Mouse (Mus musculus): Measurements from ENCODE around the gene 2610507B11Rik.

Gene 2610507B11Rik

GRCm38 (mm10) chr11:78261380-78262352 is at the start of gene 2610507B11Rik:
2610507B11Rik (plus strand) TSS chr11:78261752.
- DNase-seq (ENCODE audit: extremely low read depth, insufficient read length, low spot score) = peak; percentile 97

- DNase-seq (ENCODE audit: extremely low read depth, insufficient read length, low spot score) = no peak
Measured at GRCm38 (mm10) chr11:78213086-78213817, 48.3 kb upstream of the 2610507B11Rik start.

- DNase-seq (ENCODE audit: extremely low read depth, insufficient read length, low spot score) = no peak
Measured at GRCm38 (mm10) chr11:78215709-78216317, 45.7 kb upstream of the 2610507B11Rik start.

GRCm38 (mm10) chr11:78223586-78223985 is 38.0 kb upstream of the 2610507B11Rik start:
- DNase-seq (ENCODE audit: extremely low read depth, insufficient read length, low spot score) = no peak

GRCm38 (mm10) chr11:78231518-78231917 is 30.0 kb upstream of the 2610507B11Rik start:
- no peak for DNase-seq (ENCODE audit: extremely low read depth, insufficient read length, low spot score)

GRCm38 (mm10) chr11:78240193-78240857 is 21.2 kb upstream of the 2610507B11Rik start:
- DNase-seq (ENCODE audit: extremely low read depth, insufficient read length, low spot score) = no peak

- DNase-seq (ENCODE audit: extremely low read depth, insufficient read length, low spot score) = no peak
Measured at GRCm38 (mm10) chr11:78245261-78245626, 16.3 kb upstream of the 2610507B11Rik start.

GRCm38 (mm10) chr11:78245627-78246317 is 15.8 kb upstream of the 2610507B11Rik start, which contains the start of the genes Sdf2 and Supt6:
Sdf2 (plus strand) TSS chr11:78245746.
Supt6 (minus strand) TSS chr11:78245987.
- peak; percentile 95 for DNase-seq (ENCODE audit: extremely low read depth, insufficient read length, low spot score)

GRCm38 (mm10) chr11:78246318-78247011 is 15.1 kb upstream of the 2610507B11Rik start:
- DNase-seq (ENCODE audit: extremely low read depth, insufficient read length, low spot score) = no peak

- no peak for DNase-seq (ENCODE audit: extremely low read depth, insufficient read length, low spot score)
Measured at GRCm38 (mm10) chr11:78247012-78247348, 14.6 kb upstream of the 2610507B11Rik start.

- DNase-seq (ENCODE audit: extremely low read depth, insufficient read length, low spot score) = peak; percentile 19
Measured at GRCm38 (mm10) chr11:78247727-78248140, 13.8 kb upstream of the 2610507B11Rik start.

- DNase-seq (ENCODE audit: extremely low read depth, insufficient read length, low spot score) = no peak
Measured at GRCm38 (mm10) chr11:78256618-78257017, 4.9 kb upstream of the 2610507B11Rik start.

GRCm38 (mm10) chr11:78260489-78261258 is 878 bp upstream of the 2610507B11Rik start:
- no peak for DNase-seq (ENCODE audit: extremely low read depth, insufficient read length, low spot score)

GRCm38 (mm10) chr11:78262550-78262949 is 998 bp downstream of the 2610507B11Rik start:
- peak; percentile 66 for DNase-seq (ENCODE audit: extremely low read depth, insufficient read length, low spot score)

- DNase-seq (ENCODE audit: extremely low read depth, insufficient read length, low spot score) = no peak
Measured at GRCm38 (mm10) chr11:78265571-78265970, 4.0 kb downstream of the 2610507B11Rik start.

GRCm38 (mm10) chr11:78271986-78272385 is 10.4 kb downstream of the 2610507B11Rik start:
- DNase-seq (ENCODE audit: extremely low read depth, insufficient read length, low spot score) = no peak

GRCm38 (mm10) chr11:78275596-78275995 is 14.0 kb downstream of the 2610507B11Rik start:
- DNase-seq (ENCODE audit: extremely low read depth, insufficient read length, low spot score) = no peak

- peak; percentile 15 for DNase-seq (ENCODE audit: extremely low read depth, insufficient read length, low spot score)
Measured at GRCm38 (mm10) chr11:78276169-78276568, 14.6 kb downstream of the 2610507B11Rik start.

- no peak for DNase-seq (ENCODE audit: extremely low read depth, insufficient read length, low spot score)
Measured at GRCm38 (mm10) chr11:78278853-78279252, 17.3 kb downstream of the 2610507B11Rik start.

Measured in 3134 (cell line).